Mouse (Mus musculus) ES-E14 (cell line): ENCODE data around the gene Skap1. TPM values are rescaled to one million over a fixed set of nuclear protein-coding genes. Genes with fewer than 3 reads are reported as not detected.

Experiments
- DNase-seq: peaks from one replicate; pipeline ENCODE4 v3.0.0-alpha.2; 2013; ENCODE audit warnings: low read depth, low spot score
- H3K27ac ChIP-seq: 2 replicates; pipeline ENCODE4 v1.5.1; 2012; ENCODE audit warnings: low read depth, mild to moderate bottlenecking, low read length, moderate library complexity, mixed read lengths; ENCODE audit not compliant: poor library complexity, insufficient read depth, severe bottlenecking
- H3K36me3 ChIP-seq: 2 replicates; pipeline ENCODE4 v1.6.1; 2012; ENCODE audit warnings: mild to moderate bottlenecking, low read length, moderate library complexity, mixed read lengths; ENCODE audit not compliant: control insufficient read depth, poor library complexity, insufficient read depth, severe bottlenecking
- H3K4me1 ChIP-seq, 2 experiments: fragments of 150-350 bp in 1 of 2; sonication (generic) in 1 of 2; 2 replicates each; pipeline ENCODE4 v1.6.1; 2012; ENCODE audit warnings: low read length in 2 of 2, mild to moderate bottlenecking in 1 of 2, mixed read lengths in 1 of 2; ENCODE audit not compliant: control insufficient read depth in 2 of 2, insufficient read depth in 2 of 2, poor library complexity in 1 of 2
- H3K4me3 ChIP-seq, 2 experiments: fragments of 150-350 bp in 1 of 2; sonication (generic) in 1 of 2; 2 replicates each; pipeline ENCODE4 v1.5.1; 2012; ENCODE audit warnings: low read length in 2 of 2, low read depth in 1 of 2, mild to moderate bottlenecking in 1 of 2, mixed read lengths in 1 of 2; ENCODE audit not compliant: insufficient read depth in 1 of 2, poor library complexity in 1 of 2, severe bottlenecking in 1 of 2
- H3K9ac ChIP-seq: 2 replicates; pipeline ENCODE4 v1.6.1; 2012; ENCODE audit warnings: low read depth, mild to moderate bottlenecking, low read length, mixed read lengths; ENCODE audit not compliant: poor library complexity, insufficient read depth, severe bottlenecking
- H3K9me3 ChIP-seq: fragments of 150-350 bp; sonication (generic); 2 replicates; pipeline ENCODE4 v1.6.1; 2012; ENCODE audit warnings: low read depth, mild to moderate bottlenecking, low read length; ENCODE audit not compliant: control insufficient read depth, insufficient read depth
- CHD2 ChIP-seq: IDR thresholded peaks from 2 replicates; pipeline ENCODE4 v1.6.1; 2014; ENCODE audit warnings: mild to moderate bottlenecking, low read depth, low read length, inconsistent platforms
- HCFC1 ChIP-seq: IDR thresholded peaks from 2 replicates; pipeline ENCODE4 v1.6.1; 2012; ENCODE audit warnings: low read length, inconsistent platforms, borderline replicate concordance; ENCODE audit not compliant: insufficient read depth
- MAFK ChIP-seq: IDR thresholded peaks from 2 replicates; pipeline ENCODE4 v1.6.1; 2014; ENCODE audit warnings: mild to moderate bottlenecking, low read depth, low read length, inconsistent platforms; ENCODE audit not compliant: insufficient read depth
- ZC3H11A ChIP-seq: IDR thresholded peaks from 2 replicates; pipeline ENCODE4 v1.6.1; 2012; ENCODE audit warnings: low read depth, mild to moderate bottlenecking, inconsistent platforms, low read length, borderline replicate concordance
- ZNF384 ChIP-seq: IDR thresholded peaks from 2 replicates; pipeline ENCODE4 v1.6.1; 2012; ENCODE audit warnings: low read depth, low read length, inconsistent platforms
- in situ Hi-C, 2 experiments: fragments of 600-800 bp; cut with MboI; formaldehyde crosslinking; loops; one replicate each; pipeline ENCODE4 v1.15.1; 2025; ENCODE audit warnings: low sequenced_read_pairs in 2 of 2, inconsistent platforms in 1 of 2; ENCODE audit not compliant: unreplicated experiment in 2 of 2
- total RNA-seq: library from RNA; depleted of rRNA; stranded (reverse); fragments of 300-350 nt; gene quantifications from 2 replicates; pipeline ENCODE4 v1.2.3, GENCODE M21; 2012

The Skap1 gene
- total RNA-seq, 1 experiment, result 0.40 TPM

DNA sequence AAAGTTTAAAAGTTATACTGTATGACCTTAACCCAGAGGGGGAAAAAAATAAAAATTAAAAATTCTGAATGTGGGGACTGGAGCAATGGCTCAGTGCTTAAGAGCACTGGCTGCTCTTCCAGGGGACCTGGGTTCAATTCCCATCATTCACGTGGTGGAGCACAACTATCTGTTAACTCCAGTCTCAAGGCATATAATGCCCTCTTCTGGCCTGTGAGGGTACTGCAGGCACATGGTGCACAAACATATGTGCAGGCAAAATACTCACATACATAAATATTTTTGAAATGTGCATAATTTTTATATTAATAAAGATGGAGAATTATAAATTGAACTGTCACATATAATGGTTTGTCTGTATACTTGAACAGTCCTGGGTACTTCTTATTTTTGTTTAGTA is 99.7 kb downstream of the Skap1 start:
- Histone ChIP-seq H3K9ac (no peak overlapping the region), H3K9me3 (no peaks in the 10 kb centered on the region), H3K4me1 (peaks cover 2 to 9% of the 10 kb centered on the region in 2 experiments; a peak in 3 of 4 replicates), H3K36me3 (no peaks in the 10 kb centered on the region), H3K27ac (no peak overlapping the region), H3K4me3 (no peak overlapping the region)
- in situ Hi-C loops, result loop anchor here in 1 of 2 experiments (25.0 kb wide), 1 partner anchor 298 kb away; no protein-coding TSS in a partner anchor
- no peak for DNase-seq
- TF ChIP-seq ZNF384, result no peak
- TF ChIP-seq ZC3H11A, result 0 out of 2 replicates have a peak, but pooled peaks have one; percentile 14
- TF ChIP-seq HCFC1, result no peak
- no peak for TF ChIP-seq MAFK

DNA sequence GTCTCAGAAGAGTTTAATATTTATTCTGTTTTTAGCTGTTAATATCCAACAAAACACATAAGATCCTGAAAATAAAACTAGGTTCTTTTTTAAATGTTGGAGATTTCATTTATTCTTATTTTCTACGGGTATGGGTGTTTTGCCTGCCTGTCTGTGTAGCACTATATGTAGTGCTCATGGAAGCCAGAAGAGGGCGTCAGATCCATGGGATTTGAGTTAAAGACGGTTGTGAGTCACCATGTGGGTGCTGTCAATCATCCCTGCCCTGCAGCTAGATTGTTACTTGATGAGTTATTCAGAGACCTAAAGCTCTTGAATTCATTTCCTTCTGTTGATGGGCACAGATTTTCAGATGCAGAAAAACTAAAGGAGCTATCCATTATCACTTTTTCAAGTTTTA is 108.1 kb downstream of the Skap1 start:
- Histone ChIP-seq H3K27ac (no peak overlapping the region), H3K4me1 (0 out of 4 replicates have a peak, but pooled peaks cover 0 to 2% of the 10 kb centered on the region in 2 experiments), H3K4me3 (no peak overlapping the region), H3K36me3 (no peaks in the 10 kb centered on the region), H3K9me3 (no peaks in the 10 kb centered on the region), H3K9ac (no peak overlapping the region)
- in situ Hi-C loops, result loop anchor here in 1 of 2 experiments (25.0 kb wide), 1 partner anchor 290 kb away; no protein-coding TSS in a partner anchor
- DNase-seq, result no peak
- TF ChIP-seq CHD2, result no peak
- no peak for TF ChIP-seq MAFK
- no peak for TF ChIP-seq HCFC1
- no peak for TF ChIP-seq ZNF384
- peak; percentile 51; the same call in 1 of the 2 replicates for TF ChIP-seq ZC3H11A

DNA sequence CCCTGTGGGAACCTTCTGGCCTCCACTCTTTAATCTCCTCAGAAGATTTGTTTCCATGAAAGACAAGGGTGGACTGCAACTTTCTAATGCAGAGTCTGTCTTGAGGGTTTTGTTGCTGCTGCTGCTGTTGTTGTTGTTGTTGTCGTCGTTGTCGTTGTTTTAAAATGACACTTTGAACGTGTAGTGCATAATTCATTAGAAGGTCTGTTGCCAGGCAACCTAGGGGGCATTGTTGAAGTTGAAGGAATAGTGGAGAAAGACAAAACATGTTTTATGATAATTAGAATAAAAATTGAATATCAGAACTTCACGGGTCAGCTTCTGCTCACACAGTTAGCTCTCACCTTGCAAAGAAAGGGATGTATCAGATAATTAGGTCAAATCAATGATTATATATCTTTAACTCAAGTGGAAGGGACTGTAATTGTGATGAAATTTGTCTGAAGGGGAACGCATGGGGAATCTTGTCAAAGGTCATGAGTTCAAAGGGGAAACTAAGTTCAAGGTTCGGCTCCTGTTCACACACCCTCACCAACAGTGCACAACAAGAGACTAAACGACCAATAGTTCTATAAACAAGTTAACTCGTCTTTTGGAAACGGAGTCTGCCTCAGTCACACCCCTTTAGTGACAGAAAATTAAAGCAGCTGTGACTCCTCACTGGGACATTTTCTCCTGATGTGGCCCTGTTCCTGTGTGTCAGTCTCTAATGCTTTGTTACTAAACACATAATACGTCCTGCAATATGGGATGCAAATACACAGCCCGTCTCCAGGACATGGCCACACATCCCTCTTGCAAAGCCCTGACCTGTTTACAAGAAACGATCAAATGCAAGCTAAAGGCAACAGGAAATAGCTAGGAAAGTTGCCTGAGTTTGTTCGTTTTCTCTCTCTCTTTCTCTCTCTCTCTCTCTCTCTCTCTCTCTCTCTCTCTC is 112.4 kb downstream of the Skap1 start:
- no peak overlapping the region for H3K27ac ChIP-seq
- H3K36me3 ChIP-seq, result no peaks in the 10 kb centered on the region
- peaks cover 3 to 11% of the 10 kb centered on the region in 2 experiments for H3K4me1 ChIP-seq
- no peak for DNase-seq
- H3K4me3 ChIP-seq, result no peak overlapping the region
- no peak overlapping the region for H3K9ac ChIP-seq
- TF ChIP-seq ZC3H11A (no peak), MAFK (no peak), HCFC1 (no peak), CHD2 (no peak), ZNF384 (no peak)
- no peaks in the 10 kb centered on the region for H3K9me3 ChIP-seq
- in situ Hi-C loops, result no loop called here

DNA sequence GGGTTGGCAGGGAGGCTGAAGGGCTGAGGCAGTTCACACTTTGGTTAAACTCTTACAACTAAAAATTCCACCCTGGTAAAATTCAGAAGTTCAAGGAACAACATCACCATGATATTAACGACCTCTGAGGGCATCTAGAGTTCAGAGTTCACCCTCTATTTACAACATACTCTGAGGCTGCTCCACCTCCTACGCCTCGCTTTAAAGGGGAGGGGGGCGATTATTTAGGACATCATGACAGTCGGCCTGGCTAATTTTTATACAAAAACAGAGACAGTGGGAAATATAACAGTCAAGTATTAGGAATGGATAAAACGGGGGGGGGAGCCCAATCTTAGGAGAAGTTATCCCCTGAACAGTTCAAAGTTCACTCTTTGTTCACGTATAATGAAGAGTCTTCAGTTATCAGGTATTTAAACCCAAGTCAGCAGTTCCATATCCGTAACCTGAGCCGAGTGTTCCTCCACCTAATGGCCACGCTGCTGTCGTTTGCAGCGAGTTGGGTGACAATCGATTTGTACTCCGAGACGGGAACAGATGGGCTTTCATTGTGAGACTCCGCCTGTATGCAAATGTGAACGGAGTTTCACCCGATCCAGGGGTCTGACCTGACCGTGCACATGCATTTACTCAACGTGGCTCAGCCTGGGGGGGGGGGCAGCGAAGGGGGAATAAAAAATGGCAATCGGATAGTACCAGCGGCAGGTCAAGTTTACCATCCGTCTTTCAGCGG is 114.3 kb downstream of the Skap1 start:
- Histone ChIP-seq H3K9me3 (no peaks in the 10 kb centered on the region), H3K36me3 (no peaks in the 10 kb centered on the region), H3K27ac (no peak overlapping the region; the same call in 1 of the 2 replicates), H3K4me3 (no peak overlapping the region), H3K9ac (no peak overlapping the region), H3K4me1 (peaks cover 3 to 13% of the 10 kb centered on the region in 2 experiments)
- in situ Hi-C loops, result no loop called here
- TF ChIP-seq ZNF384 (no peak), MAFK (0 out of 2 replicates have a peak, but pooled peaks have one; percentile 54)
- DNase-seq, result no peak
